Mouse (Mus musculus) kidney, adult 8-10 months (tissue): ENCODE results near the gene Btg4.

Experiments
- DNase-seq, 2 experiments: peaks; one replicate each; pipeline ENCODE4 v3.0.0; 2022

Btg4 gene

DNA sequence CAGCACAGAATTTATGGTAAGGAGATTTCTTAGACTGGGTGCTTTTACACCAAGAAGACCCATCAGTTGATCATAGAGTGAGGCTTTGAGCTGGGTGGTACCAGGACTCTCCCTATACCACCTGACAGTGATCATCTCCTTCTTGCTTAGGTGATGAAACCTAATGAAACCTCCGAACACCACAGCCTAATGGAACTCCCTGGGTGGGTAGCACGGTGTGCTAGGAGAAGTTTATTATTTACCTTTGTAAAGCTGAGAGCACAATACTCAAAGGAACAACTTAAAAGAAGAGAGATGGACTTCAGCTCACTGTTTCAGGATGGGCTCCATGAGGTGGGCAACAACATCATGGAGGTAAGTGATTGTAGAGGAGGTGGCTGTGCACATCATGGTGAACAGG, at the start of gene Btg4:
Gene Btg4, plus strand, starts transcription at position 301 of the 400 bp plus-strand sequence.
- DNase-seq = no peak

DNA sequence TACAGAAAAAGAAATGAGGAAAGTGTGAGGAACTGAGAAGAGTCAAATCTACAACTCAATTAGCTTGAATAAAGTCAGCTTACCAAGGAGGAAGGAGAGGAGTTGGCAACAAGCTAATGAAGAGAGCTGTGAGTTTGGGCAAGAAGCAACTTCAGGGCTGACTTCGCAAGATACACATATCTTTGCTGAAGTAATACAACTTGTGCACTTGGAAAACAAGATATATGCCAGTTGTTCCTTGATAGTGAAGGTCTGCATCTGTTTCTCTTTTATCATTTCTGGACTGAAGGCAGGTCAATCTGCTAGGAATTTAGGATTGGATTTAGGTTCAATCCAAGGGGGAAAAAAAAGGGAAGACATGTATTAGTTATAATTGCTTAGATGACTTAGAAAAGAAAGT, 47.1 kb upstream of the Btg4 start:
- DNase-seq = no peak

DNA sequence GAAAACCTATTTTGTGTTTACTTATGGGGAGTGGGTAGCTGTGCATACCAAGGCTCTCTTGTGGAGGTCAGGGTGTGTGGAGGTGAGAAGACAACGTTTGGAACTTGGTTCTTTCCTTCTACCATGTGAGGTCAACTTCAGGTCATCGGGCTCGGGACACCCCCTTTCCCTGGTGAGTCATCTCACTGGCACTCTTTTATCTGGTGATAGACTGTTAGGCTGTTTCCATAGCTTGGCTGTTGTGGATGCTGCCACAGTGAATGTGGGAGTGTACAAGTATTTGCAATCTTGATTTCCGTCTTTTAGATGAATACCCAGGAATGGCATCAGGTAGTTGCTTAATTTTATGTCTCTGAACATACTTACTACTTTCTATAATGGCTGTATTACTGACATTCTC, 45.0 kb upstream of the Btg4 start:
- no peak for DNase-seq

DNA sequence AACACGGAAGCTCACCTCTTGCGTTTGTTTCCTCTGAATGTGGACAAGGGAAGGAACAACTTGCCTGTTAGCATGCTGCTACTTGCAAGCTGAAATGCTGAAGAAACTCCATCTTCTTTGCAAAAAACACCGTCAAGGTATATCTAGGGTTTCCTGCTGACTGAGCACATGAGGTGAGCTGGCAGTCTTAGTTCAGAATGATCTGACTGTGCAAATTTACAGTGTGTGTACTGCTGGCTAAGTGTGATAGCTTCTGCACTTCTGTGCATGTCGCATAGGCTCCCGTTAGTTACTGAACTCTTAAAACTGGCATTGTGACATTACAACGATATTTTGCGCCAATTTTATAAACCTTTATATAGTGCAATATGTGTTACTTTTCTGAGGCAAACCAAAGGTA, 41.0 kb upstream of the Btg4 start:
- no peak for DNase-seq

DNA sequence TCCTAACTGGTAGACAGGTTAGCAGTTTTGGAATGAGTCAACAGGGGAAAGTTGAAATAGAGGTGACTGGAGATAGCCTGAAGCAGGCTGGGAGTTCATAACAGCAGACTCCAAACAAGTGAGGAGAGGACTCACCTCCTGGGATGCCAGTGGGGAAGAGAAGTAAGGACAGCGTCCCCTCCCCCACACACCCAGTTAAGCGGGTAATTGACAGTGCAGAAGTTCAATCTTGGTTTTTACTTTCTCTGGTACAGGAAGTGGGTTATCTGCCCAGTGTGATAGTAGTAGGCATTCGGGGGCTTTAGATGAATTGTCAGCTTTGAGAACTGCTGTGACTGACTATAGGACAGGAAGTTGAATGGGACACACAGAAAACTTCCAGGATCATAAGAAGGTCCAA, 40.4 kb upstream of the Btg4 start:
- DNase-seq = no peak

DNA sequence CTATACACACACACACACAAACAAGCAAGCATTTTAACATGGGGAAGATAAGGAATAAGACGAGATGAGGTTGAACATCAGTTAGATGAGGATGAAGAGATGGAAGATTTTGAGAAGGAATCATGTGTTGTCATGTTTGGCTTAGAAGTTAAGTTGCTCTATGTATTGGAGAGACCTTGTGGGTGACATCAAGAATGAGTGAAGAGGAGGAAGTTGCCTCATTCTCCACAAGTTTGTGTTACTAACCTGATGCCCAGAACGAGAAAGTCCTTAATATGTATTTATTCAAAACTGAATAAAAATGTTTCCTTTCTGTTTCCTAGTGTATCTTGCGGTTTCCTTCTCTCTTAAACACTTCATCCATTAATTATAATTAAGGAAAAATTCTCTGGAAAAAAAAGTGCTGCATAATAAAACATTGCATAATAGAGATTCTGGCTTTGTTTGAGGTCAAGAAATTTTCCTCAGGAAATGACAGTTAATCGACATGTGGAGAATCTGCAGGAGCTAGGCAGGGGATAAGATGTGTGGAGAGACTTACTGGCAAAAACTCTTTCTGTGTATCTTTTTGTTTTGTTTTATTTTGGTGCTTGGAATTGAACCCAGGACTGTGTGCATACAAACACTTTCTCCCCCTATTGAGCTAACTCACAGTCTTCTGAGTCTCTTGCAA, 39.4 kb upstream of the Btg4 start:
- DNase-seq = no peak

DNA sequence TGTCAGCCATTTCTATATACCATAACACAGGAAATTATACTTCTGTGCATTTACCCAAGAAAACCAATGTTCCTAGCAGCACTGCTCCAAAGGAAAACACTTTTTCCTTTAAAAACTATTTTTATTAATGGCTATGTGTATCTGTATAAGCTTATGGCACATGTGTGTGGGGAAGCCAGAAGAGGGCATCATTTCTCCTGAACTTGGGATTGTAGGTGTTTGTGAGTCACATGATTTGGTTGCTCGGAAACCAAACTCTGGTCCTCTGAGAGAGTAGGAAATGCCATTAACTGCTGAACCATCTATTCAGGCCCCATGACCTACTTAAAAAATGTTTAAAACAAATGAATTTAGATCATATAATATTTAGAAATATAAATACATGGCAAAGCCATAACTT, 33.7 kb upstream of the Btg4 start:
- DNase-seq = no peak

DNA sequence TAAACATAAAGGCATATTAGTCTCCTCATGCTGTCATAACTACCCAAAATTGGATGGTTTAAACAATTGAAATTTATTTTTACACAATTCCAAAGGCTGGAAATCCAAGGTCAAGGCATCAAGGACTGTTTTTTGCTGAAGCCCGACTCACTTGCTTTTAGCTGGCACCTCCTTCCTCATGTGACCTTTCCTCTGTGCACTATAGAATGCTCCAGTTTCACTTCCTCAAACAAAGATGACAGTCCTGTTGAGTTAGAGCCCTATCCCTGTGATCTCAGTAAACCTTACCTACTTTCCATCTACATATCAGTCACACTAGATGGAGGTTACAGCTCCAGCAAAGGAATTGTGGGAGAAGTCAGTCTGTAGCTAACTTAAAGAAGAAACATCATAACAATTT, 30.6 kb upstream of the Btg4 start:
- no peak for DNase-seq

DNA sequence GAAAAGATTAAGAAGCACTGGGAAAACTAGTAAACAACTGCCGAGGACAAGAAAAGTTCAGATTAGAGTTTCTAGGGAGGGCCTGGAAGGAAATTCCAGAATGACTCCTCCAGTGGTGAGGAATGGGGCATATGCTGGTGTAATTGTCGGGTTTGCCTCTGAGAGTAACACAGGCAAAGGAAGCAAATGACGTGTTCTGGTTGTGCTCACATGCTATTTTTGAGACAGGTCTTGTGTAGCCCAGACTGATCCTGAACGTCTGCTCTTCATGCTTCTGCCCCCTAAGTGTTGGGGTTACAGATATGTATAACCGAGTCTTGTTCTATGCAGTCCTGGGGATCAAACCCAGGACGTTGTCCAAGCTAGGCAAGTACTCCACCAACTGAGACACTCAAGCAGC, 29.1 kb upstream of the Btg4 start:
- no peak for DNase-seq

DNA sequence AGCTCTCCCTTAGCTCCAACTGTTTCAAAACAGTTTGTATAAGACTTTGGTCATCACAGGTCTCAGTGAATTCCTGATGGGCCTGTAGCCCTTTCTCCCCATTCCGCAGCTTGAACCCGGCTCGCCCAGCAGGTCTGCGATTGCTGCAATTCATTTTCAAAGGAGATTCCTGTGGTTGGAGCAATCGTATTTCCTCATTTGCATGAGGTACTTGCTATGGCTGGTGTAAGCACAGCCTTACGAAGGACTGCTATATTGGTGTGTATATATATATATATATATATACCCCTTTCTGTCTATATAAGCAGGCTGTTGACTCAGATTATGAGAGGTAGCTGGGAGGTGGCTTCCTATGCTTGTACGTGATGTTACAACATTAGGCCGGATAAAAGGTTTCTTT, 28.4 kb upstream of the Btg4 start:
- DNase-seq = no peak

DNA sequence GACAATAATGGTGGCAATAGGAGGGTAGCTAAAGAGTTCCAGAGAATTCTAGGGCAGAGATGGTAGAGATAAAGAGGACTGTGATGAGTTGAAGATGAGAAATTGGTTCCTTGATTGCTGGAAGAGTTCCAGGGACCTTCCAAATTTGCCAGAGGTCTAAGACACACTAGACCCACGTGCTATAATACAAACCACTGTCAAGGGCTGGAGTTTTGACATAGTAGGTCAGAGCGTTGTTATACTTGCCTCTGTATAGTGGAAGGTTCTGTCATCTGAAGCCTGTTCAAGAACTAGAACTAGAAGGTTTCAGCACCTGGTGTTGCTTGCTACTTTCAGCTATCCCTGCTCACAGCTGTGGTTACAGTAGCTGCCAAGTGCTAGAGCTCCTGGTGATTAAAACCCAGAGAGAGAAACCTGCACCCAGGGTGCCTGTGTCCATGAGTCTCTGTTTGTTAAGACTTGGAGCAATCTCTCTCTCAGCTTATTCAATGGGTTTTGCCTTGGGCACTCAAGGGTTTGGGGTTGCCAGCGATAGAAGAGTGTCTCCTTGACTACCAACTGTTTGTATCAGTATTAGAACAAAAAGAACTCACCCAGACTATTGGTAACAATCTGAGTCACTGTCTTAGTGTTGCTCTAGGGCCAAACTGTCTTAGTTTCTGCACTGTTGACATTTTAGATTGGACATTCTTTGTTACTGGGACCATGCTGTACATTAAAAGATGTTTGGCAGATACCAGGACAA, 27.7 kb upstream of the Btg4 start:
- no peak for DNase-seq

DNA sequence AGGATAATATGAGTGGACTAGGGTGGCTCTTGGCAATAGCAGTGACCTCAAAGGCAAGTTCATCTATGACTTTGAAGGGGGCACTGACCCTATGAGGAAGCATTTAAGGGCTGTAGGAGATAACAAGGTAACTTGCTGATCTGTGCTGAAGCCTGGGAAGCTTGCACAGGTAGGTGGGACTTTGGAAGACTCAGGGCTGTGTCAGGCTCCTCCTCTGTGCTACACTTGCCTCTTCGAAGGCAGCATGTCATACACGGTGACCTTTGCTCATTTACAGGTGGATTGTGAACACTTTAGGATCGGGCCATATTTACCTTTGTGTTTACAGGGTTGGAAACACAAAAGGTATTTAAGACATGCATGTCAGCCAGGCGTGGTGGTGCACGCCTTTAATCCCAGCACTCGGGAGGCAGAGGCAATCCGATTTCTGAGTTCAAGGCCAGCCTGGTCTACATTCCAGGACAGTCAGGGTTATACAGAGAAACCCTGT, 19.2 kb upstream of the Btg4 start:
- no peak for DNase-seq

DNA sequence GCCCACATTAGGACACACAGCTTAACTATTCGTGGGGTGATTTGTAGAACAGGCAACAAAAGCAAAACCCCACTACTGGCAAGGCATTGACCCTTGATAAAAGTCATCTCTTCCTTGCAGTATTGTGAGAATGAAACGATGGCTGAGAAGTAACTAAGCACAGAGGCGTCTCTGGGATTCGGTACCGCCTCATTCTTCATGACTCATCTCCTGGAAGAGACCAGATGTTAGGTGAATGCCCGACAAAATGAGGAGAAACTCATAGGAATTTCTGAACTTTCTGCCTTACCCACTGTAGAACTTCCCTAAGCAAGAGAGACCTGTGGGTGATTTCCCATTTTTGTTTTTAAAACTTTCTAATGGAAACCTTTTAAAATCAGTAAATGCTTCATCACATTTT, 18.6 kb upstream of the Btg4 start:
- no peak for DNase-seq

DNA sequence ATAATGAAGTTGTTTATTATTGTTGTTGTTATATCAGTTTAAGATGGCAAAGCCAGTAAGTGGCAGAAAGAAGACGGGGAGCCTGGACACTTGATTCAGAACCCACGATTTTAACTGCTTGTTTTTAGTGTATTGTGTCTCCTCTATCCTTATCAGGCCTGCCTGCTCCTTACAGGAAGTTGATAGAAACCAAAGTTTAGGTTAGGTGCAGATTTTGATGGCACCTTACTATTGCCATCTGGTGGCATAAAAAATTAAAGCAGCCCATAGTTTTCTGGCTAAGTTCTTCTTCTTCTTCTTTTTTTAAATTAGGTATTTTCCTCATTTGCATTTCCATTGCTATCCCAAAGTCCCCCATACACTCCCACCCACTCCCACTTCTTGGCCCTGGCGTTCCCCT, 8.5 kb upstream of the Btg4 start:
- no peak for DNase-seq

DNA sequence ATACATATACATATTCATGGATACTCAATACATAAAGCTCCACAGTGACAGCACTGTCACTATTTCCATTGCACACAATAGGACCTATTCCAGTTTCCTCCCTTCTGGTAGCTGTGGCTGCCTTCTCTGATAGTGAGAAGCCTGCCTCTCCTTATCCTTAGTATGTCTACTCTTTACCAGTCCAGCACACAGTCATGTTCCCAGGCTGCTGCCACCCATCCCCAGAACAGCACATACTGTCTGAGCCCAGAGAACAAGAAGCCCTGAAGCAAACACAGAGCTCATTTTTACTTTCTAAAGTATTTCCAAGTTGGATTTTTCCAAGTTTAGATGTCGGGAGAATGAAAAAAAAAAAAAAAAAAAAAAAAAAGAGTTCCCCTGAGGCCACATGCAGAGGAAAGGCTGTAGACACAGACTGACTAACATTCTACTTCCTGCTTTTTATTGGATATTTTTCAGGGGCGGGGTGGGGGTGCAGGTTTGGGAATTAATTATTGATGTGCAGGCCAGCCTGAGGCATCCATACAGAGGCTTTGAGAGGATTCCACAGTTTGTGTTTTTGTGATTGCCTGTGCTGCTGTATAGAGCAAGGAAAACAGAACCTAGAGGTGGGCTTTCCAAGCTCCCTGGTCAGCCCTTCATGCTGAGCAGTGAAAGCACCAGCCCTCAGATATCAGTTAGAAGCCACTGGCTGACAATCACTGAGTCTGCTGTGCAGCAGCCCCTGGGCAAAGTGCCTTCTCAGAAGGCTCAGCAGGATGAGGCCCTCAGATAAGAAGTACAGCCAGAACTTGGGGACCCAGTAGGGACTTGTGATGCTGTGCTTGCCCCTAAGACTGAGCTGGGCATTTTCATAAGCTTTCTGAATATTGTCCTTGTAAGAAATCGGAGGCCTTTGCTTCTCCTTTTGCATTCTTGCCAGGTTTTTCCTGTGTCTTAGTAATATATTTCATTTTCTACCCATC, 4.1 kb upstream of the Btg4 start:
- DNase-seq = no peak

DNA sequence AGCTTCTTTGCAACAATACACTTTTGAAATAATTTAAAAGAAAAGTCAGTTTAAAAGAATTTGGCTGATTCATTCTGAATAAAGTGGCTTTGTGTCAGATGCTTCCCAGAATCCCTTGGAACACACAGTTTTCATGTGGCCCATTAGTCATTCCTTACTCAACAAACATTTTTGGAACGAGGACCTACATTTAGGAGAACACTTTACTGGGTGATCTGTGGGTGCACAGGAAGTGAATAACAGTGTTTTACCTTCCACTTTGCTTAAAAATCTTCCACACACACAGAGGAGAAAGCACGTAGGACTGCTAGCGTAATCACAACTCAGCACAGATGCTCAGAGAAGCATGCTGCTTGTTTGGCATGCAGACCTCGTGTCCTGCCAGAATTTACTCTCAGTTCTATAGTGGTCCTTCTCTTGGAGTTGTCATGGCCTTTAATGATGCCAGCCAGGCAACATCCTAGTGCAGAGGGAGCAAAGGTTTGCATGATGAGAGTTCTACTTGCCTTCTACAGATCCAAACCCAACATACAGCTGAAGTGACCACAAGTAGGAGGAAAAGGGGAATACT, 1.7 kb upstream of the Btg4 start:
- DNase-seq = no peak

DNA sequence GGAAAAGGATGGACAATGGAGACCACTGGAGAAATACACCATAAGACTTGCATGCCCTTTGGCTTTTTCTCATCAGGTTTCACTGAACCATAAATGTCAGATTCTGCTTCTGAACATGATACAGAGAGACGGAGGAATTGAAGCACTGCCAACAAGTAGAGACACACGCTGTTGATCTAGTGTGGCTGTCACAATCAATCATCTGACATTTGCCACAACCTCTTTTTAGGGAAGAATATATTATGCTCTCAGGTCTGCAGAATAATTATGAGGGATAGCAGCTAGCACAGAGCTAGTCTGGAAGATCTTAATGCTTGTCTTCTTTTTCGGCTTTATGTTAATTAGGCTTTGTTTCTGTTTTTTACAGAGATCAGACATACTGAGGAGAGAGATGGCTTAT, 7.5 kb downstream of the Btg4 start:
- DNase-seq = no peak

DNA sequence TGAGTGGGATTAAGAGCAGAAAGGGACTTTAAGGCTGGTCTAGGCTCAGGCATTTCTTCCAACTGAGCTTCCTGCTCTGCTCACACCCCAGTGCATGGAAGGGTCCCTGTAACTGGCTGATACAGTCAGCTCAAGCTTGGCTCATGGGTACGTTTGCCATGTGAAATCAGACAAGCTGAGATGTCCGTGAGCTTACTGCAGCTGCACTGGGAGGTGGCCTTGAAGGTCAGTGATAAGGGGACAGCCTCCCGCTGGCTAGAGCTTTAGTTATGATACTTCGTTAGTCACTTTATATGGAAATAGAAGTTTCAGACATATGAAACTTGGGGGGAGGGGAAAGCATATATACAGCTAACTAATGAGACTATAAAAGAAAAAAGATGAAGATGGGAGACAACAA, 10.1 kb downstream of the Btg4 start:
- no peak for DNase-seq

DNA sequence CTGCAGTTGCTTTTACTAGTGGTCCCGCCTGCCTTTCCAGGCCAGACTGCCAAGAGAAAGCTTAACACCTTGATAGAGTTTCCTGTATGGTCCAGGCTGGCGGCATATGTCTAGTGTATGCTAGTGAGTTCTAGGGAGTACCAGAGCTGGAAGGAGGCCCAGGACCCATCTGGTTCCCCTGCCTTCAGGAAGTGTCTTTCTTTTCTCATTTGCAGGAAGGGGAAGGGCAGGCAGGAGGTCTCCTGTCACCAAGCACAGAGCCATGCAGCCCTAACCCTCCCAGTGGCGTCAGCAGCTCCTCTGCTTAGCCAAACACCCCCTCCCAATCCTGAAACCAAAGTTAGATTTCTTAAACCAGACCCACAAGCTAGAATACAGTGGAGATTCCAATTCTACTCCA, 15.1 kb downstream of the Btg4 start:
- DNase-seq = peak; percentile 15

DNA sequence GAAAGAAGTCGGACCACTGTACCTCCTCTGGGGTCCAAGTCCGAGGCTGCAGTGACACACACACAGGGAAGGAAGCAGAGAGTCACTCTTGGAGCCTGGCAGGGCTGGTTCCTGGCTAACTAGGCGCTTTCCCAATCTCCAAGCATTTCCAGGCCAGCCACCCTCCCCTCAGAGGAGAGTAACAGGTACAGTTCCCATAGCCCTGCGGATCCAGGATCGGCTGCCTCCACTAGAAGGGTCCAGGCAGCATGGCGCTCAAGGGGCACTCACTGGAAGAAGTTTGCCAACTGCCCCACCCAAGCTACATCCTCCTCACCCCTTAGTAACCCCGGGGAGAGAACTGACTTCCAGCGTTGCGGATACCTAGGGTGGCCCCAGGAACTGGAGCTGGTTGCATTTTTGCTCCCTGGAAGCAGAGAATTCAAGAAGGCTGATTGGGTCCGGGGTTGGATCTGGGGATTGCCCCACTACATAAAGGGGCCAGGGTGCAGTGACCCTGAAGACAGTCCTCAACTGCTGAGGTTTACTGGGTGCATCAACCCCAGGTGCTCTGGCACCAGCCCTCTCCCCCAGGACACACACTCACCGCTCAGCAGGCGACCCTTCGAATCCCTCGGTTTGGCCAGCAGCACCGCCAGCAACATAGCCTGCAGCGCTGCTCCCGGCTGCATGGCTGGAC, 15.7 kb downstream of the Btg4 start:
- DNase-seq = no peak

DNA sequence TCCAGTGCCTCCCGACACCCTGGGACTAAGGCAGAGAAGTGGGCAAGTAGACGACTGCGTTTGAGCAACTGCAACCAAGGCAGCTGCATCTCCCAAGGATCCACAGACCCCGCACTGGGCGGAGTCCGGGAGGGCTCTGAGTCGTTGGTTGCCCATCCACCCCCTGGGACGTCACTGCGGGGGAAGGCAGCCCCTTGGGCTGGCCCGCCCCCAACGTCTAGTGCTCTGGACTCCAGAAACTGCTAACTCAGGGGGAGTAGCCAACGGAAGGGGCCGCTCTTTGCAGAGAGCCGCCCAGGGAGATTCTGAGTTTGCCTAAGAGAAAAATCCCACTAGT, 16.2 kb downstream of the Btg4 start, which contains the start of gene Layn:
Gene Layn, minus strand, starts transcription at position 116 of the 337 bp plus-strand sequence.
- peak; percentile 67 to 72 for DNase-seq

DNA sequence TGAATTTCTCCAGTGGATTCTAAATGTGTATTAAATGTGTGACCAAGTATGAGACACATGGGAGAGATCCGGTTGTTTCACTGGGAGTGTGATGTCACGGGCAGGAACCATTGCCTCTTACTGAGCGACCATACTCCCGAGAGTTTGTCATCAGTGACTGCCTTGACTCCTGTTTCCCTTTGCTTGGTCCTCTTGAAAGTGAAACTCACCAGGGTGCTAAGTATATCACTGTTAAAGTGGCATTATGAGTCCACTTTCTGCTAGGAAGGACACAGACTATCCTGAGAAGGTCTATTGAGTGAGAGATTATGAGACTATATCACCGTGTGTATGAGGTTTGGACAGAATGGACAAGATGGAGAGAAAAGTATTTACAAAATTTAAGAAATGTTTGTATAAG, 20.9 kb downstream of the Btg4 start:
- no peak for DNase-seq

DNA sequence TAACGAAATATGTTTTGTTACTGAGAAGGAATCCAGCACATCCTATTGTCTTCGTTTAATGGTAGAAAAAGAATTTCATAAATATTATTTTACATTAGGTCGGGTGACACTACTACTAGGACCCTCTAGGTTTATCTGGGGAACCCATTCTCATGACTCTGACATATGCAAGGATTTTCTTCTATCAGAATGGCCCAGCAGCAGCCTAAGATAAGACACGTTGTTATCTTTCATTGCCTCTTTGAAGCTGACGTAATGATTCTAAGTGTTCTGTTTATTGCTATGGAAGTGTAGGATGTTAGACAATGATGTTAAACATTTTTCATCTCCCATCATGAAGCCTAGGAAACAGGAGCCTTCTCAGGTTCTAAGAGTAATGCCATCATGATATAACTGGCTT, 33.0 kb downstream of the Btg4 start:
- no peak for DNase-seq
